Mouse (Mus musculus) lung, postnatal 0 days (tissue): ENCODE measurements at regions not wholly inside any gene's neighbourhood (a gene's known extent, or its start where the extent isn't known, plus 50 kb on each side); places are given as distances from the start of the nearest gene placed in this dataset.
A peak's percentile ranks its signal among the peaks of the same experiment; 100 is the strongest.

Source experiments
- ATAC-seq: fragments of 200-750 bp; cut with Nextera tagmentation; 2 replicates; pipeline ENCODE4 v1.8.0; 2017; ENCODE audit warnings: moderate library complexity
- DNase-seq: peaks from one replicate; pipeline ENCODE4 v3.0.0-alpha.2; 2016; ENCODE audit warnings: low spot score
- H3K27ac ChIP-seq: fragments of 300-500 bp; sonication (generic); 2 replicates; pipeline ENCODE4 v1.5.1; 2014; ENCODE audit warnings: antibody characterized with exemption, mild to moderate bottlenecking, low read length, mixed read lengths
- H3K27me3 ChIP-seq: fragments of 300-500 bp; sonication (generic); replicated peaks from 2 replicates; pipeline ENCODE4 v1.6.1; 2014; ENCODE audit warnings: low read length, mixed read lengths; ENCODE audit not compliant: insufficient read depth
- H3K36me3 ChIP-seq: fragments of 300-500 bp; sonication (generic); 2 replicates; pipeline ENCODE4 v1.6.1; 2014; ENCODE audit warnings: low read length, mixed read lengths; ENCODE audit not compliant: insufficient read depth
- H3K4me1 ChIP-seq: fragments of 300-500 bp; sonication (generic); 2 replicates; pipeline ENCODE4 v1.6.1; 2014; ENCODE audit warnings: antibody characterized with exemption, low read depth, low read length, mixed read lengths; ENCODE audit not compliant: insufficient read depth
- H3K4me2 ChIP-seq: fragments of 300-500 bp; sonication (generic); replicated peaks from 2 replicates; pipeline ENCODE4 v1.6.1; 2014; ENCODE audit warnings: low read depth, mild to moderate bottlenecking, low read length, moderate library complexity, mixed read lengths
- H3K4me3 ChIP-seq: fragments of 300-500 bp; sonication (generic); 2 replicates; pipeline ENCODE4 v1.5.1; 2014; ENCODE audit warnings: low read depth, low read length
- H3K9ac ChIP-seq: fragments of 300-500 bp; sonication (generic); replicated peaks from 2 replicates; pipeline ENCODE4 v1.6.1; 2014; ENCODE audit warnings: low read depth, mild to moderate bottlenecking
- H3K9me3 ChIP-seq: fragments of 300-500 bp; sonication (generic); 2 replicates; pipeline ENCODE4 v1.6.1; 2016; ENCODE audit warnings: low read length, mixed read lengths
- CTCF ChIP-seq: IDR thresholded peaks from 2 replicates; pipeline ENCODE4 v1.5.1; 2016; ENCODE audit warnings: antibody characterized with exemption, mild to moderate bottlenecking
- EP300 ChIP-seq: IDR thresholded peaks from 2 replicates; pipeline ENCODE4 v1.6.1; 2016; ENCODE audit warnings: antibody characterized with exemption, mild to moderate bottlenecking, control low read depth
- WGBS: fragments of 180-500 bp; shearing (Covaris S2); extraction: QIAGEN DNeasy Blood & Tissue Kit; methylation state at CpG from one replicate; pipeline ENCODE4 v1.1.7; 2014; 5-methylcytosine and 5-hydroxymethylcytosine counted together

DNA sequence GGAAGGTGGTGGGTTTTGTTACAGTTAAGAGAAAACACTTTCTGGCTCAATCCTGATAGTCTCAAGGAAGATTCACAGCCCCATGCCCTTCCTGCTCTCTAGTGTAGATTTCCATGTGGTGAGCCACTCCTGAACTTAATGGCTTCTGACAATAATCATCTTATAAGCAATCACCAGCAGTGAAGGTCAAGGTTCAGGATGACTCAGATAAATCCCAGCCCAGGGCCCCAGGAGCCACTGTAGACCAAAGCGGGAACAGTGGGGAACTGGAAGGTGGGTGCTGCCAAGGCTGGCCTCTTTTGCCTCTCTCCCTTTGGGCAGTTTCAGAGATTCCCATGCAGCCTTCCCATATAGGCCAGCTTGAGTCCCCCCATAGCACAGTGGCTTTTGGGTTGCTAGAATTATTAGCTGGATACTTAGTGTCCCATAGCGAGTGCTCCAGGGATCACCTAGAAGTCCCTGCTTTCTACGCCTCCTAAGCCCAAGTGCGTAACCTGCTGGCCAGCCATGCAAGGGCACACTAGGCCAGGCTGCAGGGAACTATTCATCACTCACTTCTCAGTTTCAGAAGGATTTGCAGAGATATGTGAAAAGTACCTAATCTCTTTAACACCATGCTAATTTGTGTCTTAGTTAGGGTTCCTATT is 885.9 kb upstream of the Car8 start:
- H3K27ac ChIP-seq, result no peak overlapping the region
- no peaks in the 10 kb centered on the region for H3K4me1 ChIP-seq
- no peaks in the 10 kb centered on the region for H3K27me3 ChIP-seq
- no peaks in the 10 kb centered on the region for H3K36me3 ChIP-seq
- no peaks in the 10 kb centered on the region for H3K9me3 ChIP-seq
- no peak for TF ChIP-seq EP300
- no peak for TF ChIP-seq CTCF
- no peak overlapping the region for H3K4me3 ChIP-seq
- ATAC-seq (no peak), DNase-seq (no peak)
- 92% methylated on average over 4 of the region's 4 CpGs for WGBS
- H3K4me2 ChIP-seq, result no peak overlapping the region
- H3K9ac ChIP-seq, result no peak overlapping the region

- no peak overlapping the region for H3K4me2 ChIP-seq
- H3K27me3 ChIP-seq, result no peaks in the 10 kb centered on the region
- H3K9ac ChIP-seq, result no peak overlapping the region
- DNase-seq (no peak), ATAC-seq (no peak)
- WGBS, result 54% methylated on average over 5 of the region's 5 CpGs
- no peaks in the 10 kb centered on the region for H3K36me3 ChIP-seq
- H3K9me3 ChIP-seq, result no peaks in the 10 kb centered on the region
- H3K27ac ChIP-seq, result no peak overlapping the region
- TF ChIP-seq EP300, result no peak
- TF ChIP-seq CTCF, result no peak
- H3K4me1 ChIP-seq, result no peaks in the 10 kb centered on the region
- H3K4me3 ChIP-seq, result no peak overlapping the region
These were observed 885.3 kb upstream of the Car8 start for GRCm38 (mm10) chr4:9124109-9124508.

DNA sequence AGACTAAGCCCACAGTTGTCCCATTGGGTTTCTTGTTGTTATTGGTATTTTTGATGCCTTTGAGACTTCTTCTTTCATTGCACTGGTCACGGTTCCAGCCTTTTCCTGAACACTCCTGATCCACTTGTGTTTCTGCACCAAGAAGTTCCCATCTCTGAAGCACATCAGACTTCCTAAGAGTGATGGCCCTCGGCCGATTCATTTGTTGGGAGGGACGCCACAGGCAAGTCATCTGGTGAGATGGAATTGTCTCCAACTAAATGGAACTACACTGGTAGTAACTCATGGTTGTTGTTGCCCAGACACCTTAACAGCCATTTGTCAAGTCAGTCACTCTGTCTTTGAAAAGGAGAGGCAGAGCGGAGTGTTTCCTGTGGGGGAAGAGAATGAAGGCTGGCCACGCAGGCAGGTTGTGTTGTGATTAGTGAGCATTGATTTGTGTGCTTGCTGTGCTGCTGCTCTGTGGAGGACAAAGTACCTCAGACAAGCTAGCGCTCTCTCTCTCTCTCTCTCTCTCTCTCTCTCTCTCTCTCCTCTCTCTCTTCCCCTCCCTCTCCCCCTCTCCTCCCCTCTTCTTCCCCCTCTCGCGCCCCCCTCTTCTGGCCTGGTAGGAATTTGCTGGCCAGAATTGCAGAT is 884.7 kb upstream of the Car8 start:
- Histone ChIP-seq H3K9ac (no peak overlapping the region), H3K27ac (no peak overlapping the region), H3K4me1 (no peaks in the 10 kb centered on the region; the same call in 1 of the 2 replicates), H3K36me3 (no peaks in the 10 kb centered on the region), H3K4me2 (no peak overlapping the region), H3K9me3 (no peaks in the 10 kb centered on the region), H3K4me3 (no peak overlapping the region), H3K27me3 (no peaks in the 10 kb centered on the region)
- no peak for ATAC-seq
- WGBS, result 67% methylated on average over 8 of the region's 9 CpGs
- no peak for DNase-seq
- TF ChIP-seq EP300 (no peak), CTCF (no peak)

DNA sequence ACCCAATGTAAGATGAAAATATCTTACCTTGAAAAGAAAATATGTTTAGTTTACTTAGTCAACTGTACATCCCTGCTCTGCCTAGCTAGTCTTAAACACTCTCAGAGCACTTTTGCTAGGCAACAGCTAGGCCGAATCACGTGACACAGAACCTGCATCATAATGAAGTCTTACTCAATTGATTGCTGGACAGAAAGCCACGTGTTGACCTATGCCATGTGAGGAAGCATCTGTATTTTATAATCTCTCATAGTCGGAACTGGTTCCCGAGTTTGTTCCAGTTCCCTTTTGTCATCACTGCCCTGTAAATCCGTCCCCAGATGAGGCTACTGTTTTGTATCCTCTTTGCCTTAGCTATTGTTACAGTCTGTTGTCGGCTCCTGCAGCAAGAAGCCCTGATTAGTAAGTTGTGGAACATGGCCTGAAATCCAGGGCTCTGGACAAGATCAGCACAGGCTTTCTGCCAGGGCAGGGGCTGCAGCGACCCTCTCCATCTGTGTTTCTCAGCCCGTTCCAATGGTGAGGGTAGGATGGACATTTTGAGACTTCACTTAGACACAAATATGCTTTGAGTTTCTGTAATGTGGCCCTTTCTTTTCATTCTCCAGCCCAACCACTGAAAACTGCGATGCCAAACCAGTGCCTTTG is 883.9 kb upstream of the Car8 start:
- H3K9me3 ChIP-seq, result no peaks in the 10 kb centered on the region
- TF ChIP-seq CTCF (no peak), EP300 (no peak)
- no peaks in the 10 kb centered on the region for H3K27me3 ChIP-seq
- H3K36me3 ChIP-seq, result no peaks in the 10 kb centered on the region
- H3K4me2 ChIP-seq, result no peak overlapping the region
- DNase-seq, result peak; percentile 42
- no peak overlapping the region for H3K27ac ChIP-seq
- H3K4me1 ChIP-seq, result peaks cover 4% of the 10 kb centered on the region; the same call in 1 of the 2 replicates
- WGBS, result 81% methylated on average over 10 of the region's 10 CpGs
- H3K4me3 ChIP-seq, result no peak overlapping the region
- H3K9ac ChIP-seq, result no peak overlapping the region
- no peak for ATAC-seq

DNA sequence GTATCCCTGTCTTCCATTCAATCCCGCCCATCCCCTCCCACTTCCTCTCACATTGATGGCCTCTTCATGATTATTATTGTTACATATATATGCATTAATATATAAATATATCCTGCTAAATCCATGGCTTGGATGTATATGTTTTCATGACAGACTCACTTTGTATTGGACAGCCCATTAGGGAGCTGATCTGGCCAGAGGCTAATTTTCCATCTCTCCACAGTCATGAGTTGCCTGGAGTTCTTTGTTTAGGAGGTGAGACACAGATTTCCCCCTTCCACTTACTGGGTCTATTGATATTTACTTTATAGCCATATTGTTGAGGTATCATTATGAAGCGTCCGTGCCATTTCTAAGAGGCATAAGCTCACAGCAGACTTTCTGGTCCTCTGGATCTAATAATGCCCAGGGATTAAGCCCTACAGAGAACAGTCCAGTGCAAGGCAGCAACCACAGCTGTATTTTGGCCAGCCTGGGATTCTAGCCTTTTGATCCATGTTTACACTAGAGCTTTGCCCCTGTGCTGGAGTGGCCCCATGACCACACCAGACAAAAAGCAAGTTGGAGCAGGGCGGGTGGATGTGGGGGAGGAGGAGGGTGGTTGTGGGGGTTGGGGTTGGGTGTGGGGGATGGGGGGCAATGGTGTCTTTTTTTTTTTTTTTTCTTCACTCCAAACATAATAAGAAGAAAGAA is 878.3 kb upstream of the Car8 start:
- no peaks in the 10 kb centered on the region for H3K27me3 ChIP-seq
- no peak for TF ChIP-seq CTCF
- TF ChIP-seq EP300, result no peak
- 55% methylated on average over 4 of the region's 4 CpGs for WGBS
- no peak overlapping the region for H3K4me3 ChIP-seq
- ATAC-seq, result no peak
- no peaks in the 10 kb centered on the region for H3K36me3 ChIP-seq
- H3K9me3 ChIP-seq, result no peaks in the 10 kb centered on the region
- H3K4me1 ChIP-seq, result peaks cover 4% of the 10 kb centered on the region; the same call in 1 of the 2 replicates
- H3K9ac ChIP-seq, result no peak overlapping the region
- DNase-seq, result no peak
- H3K4me2 ChIP-seq, result no peak overlapping the region
- no peak overlapping the region for H3K27ac ChIP-seq

- Histone ChIP-seq H3K27ac (no peak overlapping the region), H3K27me3 (no peaks in the 10 kb centered on the region), H3K9me3 (no peaks in the 10 kb centered on the region), H3K4me3 (no peak overlapping the region), H3K4me1 (peaks cover 4% of the 10 kb centered on the region; the same call in 1 of the 2 replicates), H3K36me3 (no peaks in the 10 kb centered on the region), H3K9ac (no peak overlapping the region), H3K4me2 (no peak overlapping the region)
- DNase-seq (peak; percentile 47), ATAC-seq (no peak)
- WGBS, result 15% methylated on average over 7 of the region's 7 CpGs
- TF ChIP-seq CTCF (no peak), EP300 (no peak)
These were observed 877.0 kb upstream of the Car8 start for GRCm38 (mm10) chr4:9115874-9116273.
